Mouse (Mus musculus) heart, postnatal 0 days (tissue): ENCODE measurements at regions not wholly inside any gene's neighbourhood (a gene's known extent, or its start where the extent isn't known, plus 50 kb on each side); places are given as distances from the start of the nearest gene placed in this dataset.

Experiments used
- ATAC-seq: fragments of 200-750 bp; cut with Nextera tagmentation; 2 replicates; pipeline ENCODE4 v1.8.0; 2017; ENCODE audit warnings: low read depth, moderate number of reproducible peaks, moderate library complexity; ENCODE audit not compliant: insufficient read depth
- DNase-seq: peaks from one replicate; pipeline ENCODE4 v3.0.0-alpha.2; 2016; ENCODE audit warnings: low spot score
- H3K27ac ChIP-seq: fragments of 300-500 bp; sonication (generic); 2 replicates; pipeline ENCODE4 v1.5.1; 2014; ENCODE audit warnings: low read depth, mild to moderate bottlenecking
- H3K27me3 ChIP-seq: fragments of 300-500 bp; sonication (generic); 2 replicates; pipeline ENCODE4 v1.6.1; 2014; ENCODE audit warnings: low read length, mixed read lengths; ENCODE audit not compliant: control insufficient read depth, insufficient read depth
- H3K36me3 ChIP-seq: fragments of 300-500 bp; sonication (generic); replicated peaks from 2 replicates; pipeline ENCODE4 v1.6.1; 2014; ENCODE audit warnings: low read length, mixed read lengths; ENCODE audit not compliant: control insufficient read depth, insufficient read depth
- H3K4me1 ChIP-seq: fragments of 300-500 bp; sonication (generic); 2 replicates; pipeline ENCODE4 v1.6.1; 2014; ENCODE audit warnings: antibody characterized with exemption; ENCODE audit not compliant: control insufficient read depth, insufficient read depth
- H3K4me2 ChIP-seq: fragments of 300-500 bp; sonication (generic); 2 replicates; pipeline ENCODE4 v1.6.1; 2014; ENCODE audit warnings: low read depth, mild to moderate bottlenecking, low read length, moderate library complexity
- H3K4me3 ChIP-seq: fragments of 300-500 bp; sonication (generic); 2 replicates; pipeline ENCODE4 v1.5.1; 2014; ENCODE audit warnings: low read depth, low read length
- H3K9ac ChIP-seq: fragments of 300-500 bp; sonication (generic); replicated peaks from 2 replicates; pipeline ENCODE4 v1.6.1; 2014; ENCODE audit warnings: low read depth, low read length, mixed read lengths
- H3K9me3 ChIP-seq: fragments of 300-500 bp; sonication (generic); replicated peaks from 2 replicates; pipeline ENCODE4 v1.6.1; 2016; ENCODE audit warnings: low read length; ENCODE audit not compliant: control insufficient read depth
- CTCF ChIP-seq: IDR thresholded peaks from 2 replicates; pipeline ENCODE4 v1.5.1; 2016; ENCODE audit warnings: antibody characterized with exemption, control low read depth, low read depth
- EP300 ChIP-seq: IDR thresholded peaks from 2 replicates; pipeline ENCODE4 v1.6.1; 2016; ENCODE audit warnings: antibody characterized with exemption, low read depth
- WGBS: fragments of 180-500 bp; shearing (Covaris S2); extraction: QIAGEN DNeasy Blood & Tissue Kit; methylation state at CpG from one replicate; pipeline ENCODE4 v1.1.7; 2014; 5-methylcytosine and 5-hydroxymethylcytosine counted together

GRCm38 (mm10) chr10:117459041-117459475, 79.2 kb upstream of the Cpsf6 start:
- ATAC-seq: no peak
- no peaks in the 10 kb centered on the region for H3K36me3 ChIP-seq

GRCm38 (mm10) chr10:117458271-117459040, 78.6 kb upstream of the Cpsf6 start:
- Histone ChIP-seq H3K4me3 (no peak overlapping the region), H3K4me1 (no peaks in the 10 kb centered on the region), H3K27ac (no peak overlapping the region), H3K36me3 (no peaks in the 10 kb centered on the region), H3K9ac (no peak overlapping the region), H3K9me3 (no peaks in the 10 kb centered on the region), H3K27me3 (no peaks in the 10 kb centered on the region), H3K4me2 (no peak overlapping the region)
- no peak for DNase-seq
- TF ChIP-seq CTCF: no peak
- no peak for TF ChIP-seq EP300
- WGBS: 83% methylated on average over 11 of the region's 11 CpGs
- ATAC-seq: no peak

More at GRCm38 (mm10) chr10:117459041-117459475, 79.2 kb upstream of the Cpsf6 start:
- no peak for DNase-seq
- no peak overlapping the region for H3K9ac ChIP-seq
- H3K4me2 ChIP-seq: no peak overlapping the region
- WGBS: 63% methylated on average over 2 of the region's 2 CpGs
- no peaks in the 10 kb centered on the region for H3K27me3 ChIP-seq
- TF ChIP-seq CTCF (no peak), EP300 (no peak)
- H3K9me3 ChIP-seq: no peaks in the 10 kb centered on the region
- no peaks in the 10 kb centered on the region for H3K4me1 ChIP-seq
- no peak overlapping the region for H3K4me3 ChIP-seq
- H3K27ac ChIP-seq: no peak overlapping the region

- Histone ChIP-seq H3K9me3 (no peaks in the 10 kb centered on the region), H3K27me3 (no peaks in the 10 kb centered on the region), H3K9ac (no peak overlapping the region), H3K4me1 (no peaks in the 10 kb centered on the region), H3K27ac (no peak overlapping the region), H3K4me3 (no peak overlapping the region), H3K4me2 (no peak overlapping the region), H3K36me3 (no peaks in the 10 kb centered on the region)
- TF ChIP-seq CTCF: no peak
- no peak for TF ChIP-seq EP300
- DNase-seq (no peak), ATAC-seq (no peak)
- 69% methylated on average over 2 of the region's 2 CpGs for WGBS
Observed at GRCm38 (mm10) chr10:117457701-117457950, 77.8 kb upstream of the Cpsf6 start.

- H3K9me3 ChIP-seq: no peaks in the 10 kb centered on the region
- no peak overlapping the region for H3K4me3 ChIP-seq
- H3K4me2 ChIP-seq: no peak overlapping the region
- no peaks in the 10 kb centered on the region for H3K4me1 ChIP-seq
- no peak for ATAC-seq
- no peak for TF ChIP-seq EP300
- no peak for TF ChIP-seq CTCF
- no peak overlapping the region for H3K9ac ChIP-seq
- no peak overlapping the region for H3K27ac ChIP-seq
- no peaks in the 10 kb centered on the region for H3K36me3 ChIP-seq
- no peaks in the 10 kb centered on the region for H3K27me3 ChIP-seq
- WGBS: 56% methylated on average over 18 of the region's 18 CpGs
- DNase-seq: no peak
Observed at GRCm38 (mm10) chr10:117456904-117457700, 77.3 kb upstream of the Cpsf6 start.

- Histone ChIP-seq H3K36me3 (no peaks in the 10 kb centered on the region), H3K27ac (no peak overlapping the region), H3K4me1 (no peaks in the 10 kb centered on the region), H3K4me2 (no peak overlapping the region), H3K9me3 (no peaks in the 10 kb centered on the region), H3K9ac (no peak overlapping the region), H3K4me3 (no peak overlapping the region), H3K27me3 (no peaks in the 10 kb centered on the region)
- no peak for DNase-seq
- no peak for TF ChIP-seq CTCF
- TF ChIP-seq EP300: no peak
- 71% methylated on average over 8 of the region's 8 CpGs for WGBS
- no peak for ATAC-seq
Observed at GRCm38 (mm10) chr10:117456427-117456826, 76.6 kb upstream of the Cpsf6 start.
